Mouse (Mus musculus) testis, adult 2 months (tissue): ENCODE data around the gene Creb1.

Source experiments
- CTCF ChIP-seq: fragments of 200-500 bp; IDR thresholded peaks from 2 replicates; pipeline ENCODE4 v1.5.1; 2012; ENCODE audit warnings: low read depth, mild to moderate bottlenecking, inconsistent platforms, low read length, moderate library complexity; ENCODE audit not compliant: control insufficient read depth, insufficient read depth, insufficient replicate concordance
- POLR2A ChIP-seq: fragments of 200-500 bp; IDR thresholded peaks from 2 replicates; pipeline ENCODE4 v1.6.1; 2012; ENCODE audit warnings: low read depth, mild to moderate bottlenecking, inconsistent platforms, low read length, moderate library complexity; ENCODE audit not compliant: control insufficient read depth

- TF ChIP-seq CTCF (no peak), POLR2A (no peak)
Measured at GRCm38 (mm10) chr1:64576732-64577131, 44.3 kb downstream of the Creb1 start.
